Mouse (Mus musculus) erythroblast, embryonic 14.5 days (primary cell): ENCODE measurements around the gene Robo2. TPM values are rescaled to one million over a fixed set of nuclear protein-coding genes. Genes with fewer than 3 reads are reported as not detected.

ENCODE experiments used
- H3K27me3 ChIP-seq: 2 replicates; pipeline ENCODE4 v1.6.1; 2012; ENCODE audit warnings: inconsistent platforms; ENCODE audit not compliant: control insufficient read depth
- H3K36me3 ChIP-seq: 2 replicates; pipeline ENCODE4 v1.6.1; 2012; ENCODE audit warnings: mild to moderate bottlenecking, inconsistent platforms; ENCODE audit not compliant: control insufficient read depth
- H3K4me1 ChIP-seq: 2 replicates; pipeline ENCODE4 v1.6.1; 2012; ENCODE audit warnings: inconsistent platforms; ENCODE audit not compliant: control insufficient read depth
- H3K4me3 ChIP-seq: replicated peaks from 2 replicates; pipeline ENCODE3; 2012; ENCODE audit warnings: moderate library complexity, mild to moderate bottlenecking, inconsistent platforms
- H3K9me3 ChIP-seq: 2 replicates; pipeline ENCODE4 v1.6.1; 2012; ENCODE audit warnings: low read length, inconsistent platforms, mixed read lengths; ENCODE audit not compliant: control insufficient read depth
- GATA1 ChIP-seq: IDR thresholded peaks from 2 replicates; pipeline ENCODE4 v1.6.1; 2012; ENCODE audit warnings: low read length, inconsistent platforms, mixed read lengths
- TAL1 ChIP-seq: IDR thresholded peaks from 3 replicates; pipeline ENCODE4 v1.6.1; 2012; ENCODE audit warnings: low read length, inconsistent platforms, mixed read lengths
- polyA plus RNA-seq: library from polyadenylated mRNA; stranded (reverse); fragments of >175 nt; gene quantifications from 2 replicates; pipeline ENCODE4 v1.2.3, GENCODE M21; 2012

The Robo2 gene
- polyA plus RNA-seq, 1 experiment = not detected

GRCm38 (mm10) chr16:73855821-73856220 lies 555.8 kb downstream of the Robo2 start:
- TF ChIP-seq TAL1 (no peak), GATA1 (no peak)
- Histone ChIP-seq H3K4me3 (no peak overlapping the region), H3K36me3 (no peaks in the 10 kb centered on the region), H3K4me1 (no peaks in the 10 kb centered on the region), H3K27me3 (no peaks in the 10 kb centered on the region), H3K9me3 (no peaks in the 10 kb centered on the region)
